20 mouse cellular contexts compared by ENCODE assay signal in the genomic region with DNA sequence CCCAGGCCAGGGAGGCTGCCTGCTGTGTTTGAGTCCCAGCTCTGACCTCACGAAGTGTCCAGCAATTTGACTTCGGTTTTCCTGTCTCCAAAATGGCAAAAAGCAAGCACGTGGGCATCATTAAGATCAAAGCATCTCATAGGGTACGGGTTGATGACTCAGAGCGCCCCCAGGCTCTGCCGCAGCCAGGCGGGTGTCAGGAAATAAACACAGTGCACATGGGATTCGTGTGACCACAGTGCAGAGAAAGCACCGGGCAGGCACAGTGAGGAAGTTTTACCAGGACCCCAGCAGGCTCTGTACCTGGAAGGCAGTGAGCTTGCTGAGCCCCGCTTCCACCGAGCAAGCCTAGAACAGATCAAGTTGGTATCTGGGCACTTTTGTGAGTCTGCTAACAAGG.
DNase-seq lines count a peak whose midpoint lies in the region; ATAC-seq and TF ChIP-seq lines count a peak whose summit lies in the region.
"Had no signal": no experiment of that assay in that cellular context is flagged by ENCODE, and none has a peak within 500 bp of the region (broad histone marks: within the 10 kb centered on the region; RNA-seq: fewer than 3 reads in every experiment).

No protein-coding gene starts in this region.

- peaks cover 78% of the 10 kb centered on the region for H3K4me1 ChIP-seq in midbrain, embryonic 11.5 days (ENCODE audit: control insufficient read depth, insufficient read depth, low read length)
- peaks cover 19% of the 10 kb centered on the region for H3K4me1 ChIP-seq in midbrain, postnatal 0 days (ENCODE audit: insufficient read depth, low read length)

- H3K27ac ChIP-seq in midbrain, embryonic 11.5 days (ENCODE audit: low read depth, low read length), result 0 out of 2 replicates have a peak overlapping the region, but pooled peaks have one; percentile 77
- H3K27ac ChIP-seq in midbrain, postnatal 0 days (ENCODE audit: low read depth, low read length), result no peak overlapping the region
- H3K27ac ChIP-seq: heart, embryonic 13.5 days had no signal

- H3K9ac ChIP-seq in midbrain, embryonic 11.5 days (ENCODE audit: low read length), result no peak overlapping the region
- H3K9ac ChIP-seq in midbrain, postnatal 0 days (replicated peaks; ENCODE audit: low read length, poor library complexity, severe bottlenecking), result no peak overlapping the region
- H3K9ac ChIP-seq: heart, embryonic 13.5 days; liver, postnatal 0 days had no signal

- ATAC-seq in midbrain, embryonic 11.5 days (ENCODE audit: low FRiP score), result no peak
- ATAC-seq in midbrain, postnatal 0 days (ENCODE audit: low FRiP score), result no peak
- peak; percentile 73 to 81 for ATAC-seq in hematopoietic stem cell, adult 5-6 weeks (replicated peaks in 1 of 2; ENCODE audit: insufficient read depth in 1 of 2, low FRiP score in 2 of 2, low TSS enrichment in 1 of 2, low read depth in 1 of 2, poor library complexity in 2 of 2, severe bottlenecking in 2 of 2)
- ATAC-seq: liver, postnatal 0 days had no signal

- TF ChIP-seq CTCF in midbrain, postnatal 0 days (IDR thresholded peaks at IDR 0.05), result no peak

- peaks cover 2% of the 10 kb centered on the region; the same call in 1 of the 2 replicates for H3K27me3 ChIP-seq in midbrain, embryonic 11.5 days (ENCODE audit: control insufficient read depth, insufficient read depth, low read length)
- H3K27me3 ChIP-seq in midbrain, postnatal 0 days (ENCODE audit: insufficient read depth, low read length), result no peaks in the 10 kb centered on the region

- peak; percentile 11 to 19 for DNase-seq in adrenal gland, postnatal 36 days
- no peak for DNase-seq in adrenal gland, adult 18-20 months (ENCODE audit: low spot score in 2 of 2)
- no peak for DNase-seq in midbrain, embryonic 11.5 days (ENCODE audit: low spot score, missing footprints)
- no peak for DNase-seq in midbrain, postnatal 0 days (ENCODE audit: low spot score)
- no peak for DNase-seq in lung, postnatal 14 days
- no peak for DNase-seq in heart, adult 9 months (ENCODE audit: low spot score in 2 of 2)
- DNase-seq in cerebellum, adult 9-11 months, result no peak
- DNase-seq: adrenal gland, postnatal 10 days; cerebellum, adult 18-20 months; gastrocnemius, postnatal 36 days; heart, postnatal 36 days; kidney, adult 8-10 months; kidney, postnatal 25 days; layer of hippocampus, adult 9-11 months; liver; liver, postnatal 0 days; lung, postnatal 36 days; right cerebral cortex, adult 18-20 months had no signal

- 68% methylated on average over 11 of the region's 11 CpGs for WGBS in midbrain, embryonic 11.5 days
- WGBS in midbrain, postnatal 0 days, result 56% methylated on average over 11 of the region's 11 CpGs

- H3K9me3 ChIP-seq in midbrain, embryonic 11.5 days (ENCODE audit: control insufficient read depth, low read length), result no peaks in the 10 kb centered on the region
- no peaks in the 10 kb centered on the region for H3K9me3 ChIP-seq in midbrain, postnatal 0 days (ENCODE audit: low read length)
- H3K9me3 ChIP-seq: heart, embryonic 13.5 days had no signal

- H3K36me3 ChIP-seq in midbrain, embryonic 11.5 days (ENCODE audit: control insufficient read depth, insufficient read depth, low read length), result no peaks in the 10 kb centered on the region
- 0 out of 2 replicates have a peak, but pooled peaks cover 3% of the 10 kb centered on the region for H3K36me3 ChIP-seq in midbrain, postnatal 0 days (ENCODE audit: insufficient read depth, low read length)
- H3K36me3 ChIP-seq: heart, embryonic 13.5 days had no signal

- H3K4me2 ChIP-seq in midbrain, embryonic 11.5 days, result no peak overlapping the region
- no peak overlapping the region for H3K4me2 ChIP-seq in midbrain, postnatal 0 days (ENCODE audit: low read depth, low read length, poor library complexity, severe bottlenecking)
- H3K4me2 ChIP-seq: heart, embryonic 13.5 days had no signal

- no peak overlapping the region for H3K4me3 ChIP-seq in midbrain, embryonic 11.5 days (ENCODE audit: low read depth, low read length)
- H3K4me3 ChIP-seq in midbrain, postnatal 0 days (ENCODE audit: low read depth, low read length), result no peak overlapping the region
- H3K4me3 ChIP-seq: heart, embryonic 13.5 days had no signal

Comparison
In these comparisons a context has a peak if more than half of its experiments do, and no peak if none do; other contexts are left out.
1. DNase-seq: peak in adrenal gland, postnatal 36 days (2 of 2); none in adrenal gland, adult 18-20 months (0 of 2), midbrain, embryonic 11.5 days (single experiment), midbrain, postnatal 0 days (single experiment), lung, postnatal 14 days (single experiment), heart, adult 9 months (0 of 2) and cerebellum, adult 9-11 months (single experiment).
2. ATAC-seq: peak in hematopoietic stem cell, adult 5-6 weeks (2 of 2); none in midbrain, embryonic 11.5 days (single experiment) and midbrain, postnatal 0 days (single experiment).